Mouse (Mus musculus): ENCODE results near the gene 1600002K03Rik. TPM values are rescaled to one million over a fixed set of nuclear protein-coding genes. Genes with fewer than 3 reads are reported as not detected.

Gene 1600002K03Rik
- polyA plus RNA-seq, 1 experiment from 2014 or later: 10.7 TPM

- H3K4me3 ChIP-seq (ENCODE audit: low read length): peak overlapping the region; percentile 60
- ATAC-seq (replicated peaks; ENCODE audit: extremely low read depth, insufficient read depth, low FRiP score): no peak; the same call in 1 of the 2 replicates
- H3K9ac ChIP-seq (ENCODE audit: low read length): peak overlapping the region; percentile 69
- peaks cover 6% of the 10 kb centered on the region; the same call in 1 of the 2 replicates for H3K27me3 ChIP-seq (ENCODE audit: control insufficient read depth, insufficient read depth, low read length)
- 1% methylated on average over 10 of the region's 10 CpGs for WGBS
- H3K27ac ChIP-seq (ENCODE audit: low read length): no peak overlapping the region
- peaks cover 11% of the 10 kb centered on the region for H3K36me3 ChIP-seq (ENCODE audit: control insufficient read depth, insufficient read depth)
- H3K4me2 ChIP-seq (ENCODE audit: low read depth, low read length): peak overlapping the region; percentile 85
- H3K4me1 ChIP-seq (ENCODE audit: control insufficient read depth, insufficient read depth, low read length): peaks cover 37% of the 10 kb centered on the region
- 0 out of 2 replicates have a peak, but pooled peaks cover 3% of the 10 kb centered on the region for H3K9me3 ChIP-seq (replicated peaks; ENCODE audit: control insufficient read depth, low read length)
These were observed 33.3 kb upstream of the 1600002K03Rik start for GRCm38 (mm10) chr10:80139439-80139775.

- peaks cover 39% of the 10 kb centered on the region for H3K4me1 ChIP-seq (ENCODE audit: control insufficient read depth, insufficient read depth, low read length)
- no peak for ATAC-seq (replicated peaks; ENCODE audit: extremely low read depth, insufficient read depth, low FRiP score)
- peaks cover 18% of the 10 kb centered on the region for H3K36me3 ChIP-seq (ENCODE audit: control insufficient read depth, insufficient read depth)
- H3K9ac ChIP-seq (ENCODE audit: low read length): no peak overlapping the region
- H3K4me3 ChIP-seq (ENCODE audit: low read length): no peak overlapping the region
- H3K27ac ChIP-seq (ENCODE audit: low read length): no peak overlapping the region
- peaks cover 6% of the 10 kb centered on the region; the same call in 1 of the 2 replicates for H3K27me3 ChIP-seq (ENCODE audit: control insufficient read depth, insufficient read depth, low read length)
- H3K9me3 ChIP-seq (replicated peaks; ENCODE audit: control insufficient read depth, low read length): 0 out of 2 replicates have a peak, but pooled peaks cover 3% of the 10 kb centered on the region
- H3K4me2 ChIP-seq (ENCODE audit: low read depth, low read length): no peak overlapping the region
- WGBS: 78% methylated on average over 11 of the region's 11 CpGs
These were observed 32.6 kb upstream of the 1600002K03Rik start for GRCm38 (mm10) chr10:80139975-80140665.

GRCm38 (mm10) chr10:80140666-80141035, 32.1 kb upstream of the 1600002K03Rik start, which contains the start of gene Cbarp:
Gene Cbarp, minus strand, starts transcription at chr10:80140835.
- H3K27me3 ChIP-seq (ENCODE audit: control insufficient read depth, insufficient read depth, low read length): peaks cover 6% of the 10 kb centered on the region; the same call in 1 of the 2 replicates
- WGBS: 70% methylated on average over 10 of the region's 10 CpGs
- no peak for ATAC-seq (replicated peaks; ENCODE audit: extremely low read depth, insufficient read depth, low FRiP score)
- peak within 1 kb of the TSS; percentile 85 for H3K4me2 ChIP-seq (ENCODE audit: low read depth, low read length)
- peak within 1 kb of the TSS; percentile 72 for H3K9ac ChIP-seq (ENCODE audit: low read length)
- peak within 1 kb of the TSS; percentile 73 for H3K4me3 ChIP-seq (ENCODE audit: low read length)
- peaks cover 21% of the 10 kb centered on the region for H3K36me3 ChIP-seq (ENCODE audit: control insufficient read depth, insufficient read depth)
- H3K27ac ChIP-seq (ENCODE audit: low read length): peak within 1 kb of the TSS; percentile 81
- H3K9me3 ChIP-seq (replicated peaks; ENCODE audit: control insufficient read depth, low read length): 0 out of 2 replicates have a peak, but pooled peaks cover 3% of the 10 kb centered on the region
- H3K4me1 ChIP-seq (ENCODE audit: control insufficient read depth, insufficient read depth, low read length): peaks cover 42% of the 10 kb centered on the region

GRCm38 (mm10) chr10:80141243-80141642, 31.5 kb upstream of the 1600002K03Rik start:
- peak overlapping the region; percentile 85 for H3K4me2 ChIP-seq (ENCODE audit: low read depth, low read length)
- peaks cover 25% of the 10 kb centered on the region for H3K36me3 ChIP-seq (ENCODE audit: control insufficient read depth, insufficient read depth)
- H3K27me3 ChIP-seq (ENCODE audit: control insufficient read depth, insufficient read depth, low read length): peaks cover 6% of the 10 kb centered on the region; the same call in 1 of the 2 replicates
- H3K4me3 ChIP-seq (ENCODE audit: low read length): peak overlapping the region; percentile 73
- peak overlapping the region; percentile 72 for H3K9ac ChIP-seq (ENCODE audit: low read length)
- ATAC-seq (replicated peaks; ENCODE audit: extremely low read depth, insufficient read depth, low FRiP score): peak; percentile 64
- under 1% methylated on average over 28 of the region's 29 CpGs for WGBS
- peak overlapping the region; percentile 81 for H3K27ac ChIP-seq (ENCODE audit: low read length)
- no peaks in the 10 kb centered on the region for H3K9me3 ChIP-seq (replicated peaks; ENCODE audit: control insufficient read depth, low read length)
- peaks cover 48% of the 10 kb centered on the region for H3K4me1 ChIP-seq (ENCODE audit: control insufficient read depth, insufficient read depth, low read length)

- Histone ChIP-seq H3K4me2 (ENCODE audit: low read depth, low read length) (peak overlapping the region; percentile 85), H3K9ac (ENCODE audit: low read length) (peak overlapping the region; percentile 99), H3K4me3 (ENCODE audit: low read length) (peak overlapping the region; percentile 73), H3K36me3 (ENCODE audit: control insufficient read depth, insufficient read depth) (peaks cover 28% of the 10 kb centered on the region), H3K27ac (ENCODE audit: low read length) (peak overlapping the region; percentile 93), H3K4me1 (ENCODE audit: control insufficient read depth, insufficient read depth, low read length) (peaks cover 51% of the 10 kb centered on the region), H3K27me3 (ENCODE audit: control insufficient read depth, insufficient read depth, low read length) (peaks cover 6% of the 10 kb centered on the region; the same call in 1 of the 2 replicates), H3K9me3 (replicated peaks; ENCODE audit: control insufficient read depth, low read length) (no peaks in the 10 kb centered on the region)
- WGBS: under 1% methylated on average over 43 of the region's 43 CpGs
- peak; percentile 87 for ATAC-seq (replicated peaks; ENCODE audit: extremely low read depth, insufficient read depth, low FRiP score)
These were observed 30.8 kb upstream of the 1600002K03Rik start for GRCm38 (mm10) chr10:80141786-80142529.

- Histone ChIP-seq H3K4me3 (ENCODE audit: low read length) (peak overlapping the region; percentile 73), H3K9ac (ENCODE audit: low read length) (peak overlapping the region; percentile 99), H3K4me2 (ENCODE audit: low read depth, low read length) (peak overlapping the region; percentile 85), H3K36me3 (ENCODE audit: control insufficient read depth, insufficient read depth) (peaks cover 28% of the 10 kb centered on the region), H3K9me3 (replicated peaks; ENCODE audit: control insufficient read depth, low read length) (no peaks in the 10 kb centered on the region), H3K27me3 (ENCODE audit: control insufficient read depth, insufficient read depth, low read length) (peaks cover under 1% of the 10 kb centered on the region; the same call in 1 of the 2 replicates), H3K4me1 (ENCODE audit: control insufficient read depth, insufficient read depth, low read length) (peaks cover 51% of the 10 kb centered on the region), H3K27ac (ENCODE audit: low read length) (peak overlapping the region; percentile 93)
- 0 out of 2 replicates have a peak, but pooled peaks have one; percentile 3 for ATAC-seq (replicated peaks; ENCODE audit: extremely low read depth, insufficient read depth, low FRiP score)
- 0% methylated on average over 15 of the region's 15 CpGs for WGBS
These were observed 30.2 kb upstream of the 1600002K03Rik start for GRCm38 (mm10) chr10:80142530-80142925.

GRCm38 (mm10) chr10:80143664-80144063, 29.1 kb upstream of the 1600002K03Rik start:
- no peaks in the 10 kb centered on the region for H3K9me3 ChIP-seq (replicated peaks; ENCODE audit: control insufficient read depth, low read length)

GRCm38 (mm10) chr10:80144159-80144558, 28.6 kb upstream of the 1600002K03Rik start:
- 88% methylated on average over 12 of the region's 12 CpGs for WGBS
- Histone ChIP-seq H3K9ac (ENCODE audit: low read length) (no peak overlapping the region), H3K4me1 (ENCODE audit: control insufficient read depth, insufficient read depth, low read length) (peaks cover 45% of the 10 kb centered on the region), H3K4me3 (ENCODE audit: low read length) (no peak overlapping the region), H3K4me2 (ENCODE audit: low read depth, low read length) (no peak overlapping the region), H3K27me3 (ENCODE audit: control insufficient read depth, insufficient read depth, low read length) (no peaks in the 10 kb centered on the region), H3K9me3 (replicated peaks; ENCODE audit: control insufficient read depth, low read length) (no peaks in the 10 kb centered on the region), H3K36me3 (ENCODE audit: control insufficient read depth, insufficient read depth) (peaks cover 28% of the 10 kb centered on the region), H3K27ac (ENCODE audit: low read length) (no peak overlapping the region)
- ATAC-seq (replicated peaks; ENCODE audit: extremely low read depth, insufficient read depth, low FRiP score): no peak

More at GRCm38 (mm10) chr10:80143664-80144063, 29.1 kb upstream of the 1600002K03Rik start:
- no peak overlapping the region for H3K4me3 ChIP-seq (ENCODE audit: low read length)
- WGBS: 89% methylated on average over 7 of the region's 7 CpGs
- 0 out of 2 replicates have a peak overlapping the region, but pooled peaks have one; percentile 85 for H3K4me2 ChIP-seq (ENCODE audit: low read depth, low read length)
- no peak overlapping the region for H3K27ac ChIP-seq (ENCODE audit: low read length)
- no peaks in the 10 kb centered on the region for H3K27me3 ChIP-seq (ENCODE audit: control insufficient read depth, insufficient read depth, low read length)
- no peak for ATAC-seq (replicated peaks; ENCODE audit: extremely low read depth, insufficient read depth, low FRiP score)
- H3K36me3 ChIP-seq (ENCODE audit: control insufficient read depth, insufficient read depth): peaks cover 28% of the 10 kb centered on the region
- H3K9ac ChIP-seq (ENCODE audit: low read length): no peak overlapping the region
- peaks cover 45% of the 10 kb centered on the region for H3K4me1 ChIP-seq (ENCODE audit: control insufficient read depth, insufficient read depth, low read length)

All from heart, embryonic 16.5 days (tissue).